Mouse (Mus musculus): Measurements from ENCODE around the gene Id4.

Gene Id4

GRCm38 (mm10) chr13:48260690-48261278, at the start of gene Id4:
TSS of gene Id4 (plus strand) at chr13:48261228.
- DNase-seq, result peak; percentile 96

GRCm38 (mm10) chr13:48227136-48227535, 33.9 kb upstream of the Id4 start:
- peak; percentile 15 for DNase-seq

- peak; percentile 95 for DNase-seq
Measured at GRCm38 (mm10) chr13:48227712-48228111, 33.3 kb upstream of the Id4 start.

- no peak for DNase-seq
Measured at GRCm38 (mm10) chr13:48228114-48228513, 32.9 kb upstream of the Id4 start.

- no peak for DNase-seq
Measured at GRCm38 (mm10) chr13:48230996-48231395, 30.0 kb upstream of the Id4 start.

GRCm38 (mm10) chr13:48236436-48236835, 24.6 kb upstream of the Id4 start:
- DNase-seq, result no peak

- DNase-seq, result no peak
Measured at GRCm38 (mm10) chr13:48236865-48237264, 24.2 kb upstream of the Id4 start.

- DNase-seq, result peak; percentile 28
Measured at GRCm38 (mm10) chr13:48237516-48237915, 23.5 kb upstream of the Id4 start.

GRCm38 (mm10) chr13:48245235-48246012, 15.6 kb upstream of the Id4 start:
- no peak for DNase-seq

- no peak for DNase-seq
Measured at GRCm38 (mm10) chr13:48252559-48252958, 8.5 kb upstream of the Id4 start.

GRCm38 (mm10) chr13:48255026-48255425, 6.0 kb upstream of the Id4 start:
- no peak for DNase-seq

- peak; percentile 49 for DNase-seq
Measured at GRCm38 (mm10) chr13:48261341-48262221, 553 bp downstream of the Id4 start.

GRCm38 (mm10) chr13:48262451-48262969, 1.5 kb downstream of the Id4 start:
- peak; percentile 91 for DNase-seq

- peak; percentile 23 for DNase-seq
Measured at GRCm38 (mm10) chr13:48265029-48265428, 4.0 kb downstream of the Id4 start.

GRCm38 (mm10) chr13:48273451-48274069, 12.5 kb downstream of the Id4 start:
- peak; percentile 69 for DNase-seq

- no peak for DNase-seq
Measured at GRCm38 (mm10) chr13:48274107-48274506, 13.1 kb downstream of the Id4 start.

GRCm38 (mm10) chr13:48276981-48277380, 16.0 kb downstream of the Id4 start:
- DNase-seq, result no peak

GRCm38 (mm10) chr13:48284426-48284825, 23.4 kb downstream of the Id4 start:
- no peak for DNase-seq

GRCm38 (mm10) chr13:48284918-48285693, 24.1 kb downstream of the Id4 start:
- no peak for DNase-seq

- no peak for DNase-seq
Measured at GRCm38 (mm10) chr13:48290427-48290826, 29.4 kb downstream of the Id4 start.

GRCm38 (mm10) chr13:48314500-48314899, 53.5 kb downstream of the Id4 start:
- peak; percentile 6 for DNase-seq
